Mouse (Mus musculus): ENCODE measurements around the gene Btbd19. TPM values are rescaled to one million over a fixed set of nuclear protein-coding genes. Genes with fewer than 3 reads are reported as not detected.

Gene Btbd19
- 31.9 and 50.6 TPM in 2 replicates for total RNA-seq (2023)

DNA sequence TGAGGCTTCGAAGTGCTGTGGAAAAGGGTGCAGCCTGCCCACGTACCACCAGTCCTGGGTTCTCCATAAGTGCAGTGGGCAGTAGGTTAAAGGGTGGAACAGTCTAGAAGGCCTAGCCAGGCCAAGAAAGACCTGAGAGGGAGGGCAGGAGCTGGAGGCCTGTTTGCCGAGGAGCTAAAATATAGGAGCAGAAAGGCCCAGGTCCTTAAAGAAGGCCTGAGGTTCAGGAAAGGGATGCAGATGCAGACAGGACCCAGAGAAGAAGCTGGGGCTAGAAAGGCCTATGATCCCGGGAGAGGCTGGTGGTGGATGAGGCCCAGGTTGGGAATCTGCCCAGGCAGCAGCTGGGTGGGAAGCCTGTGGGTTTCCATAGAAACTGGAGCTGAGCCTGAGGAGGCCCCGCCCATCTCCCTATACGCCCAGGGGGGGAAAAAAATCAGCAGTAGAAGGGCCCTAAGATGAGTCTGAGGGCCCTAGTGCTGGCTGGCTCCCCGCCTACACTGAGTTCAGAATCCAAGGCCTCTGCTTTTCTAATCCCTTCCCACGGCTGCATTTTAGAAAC lies at the start of gene Btbd19:
Gene Btbd19, minus strand, starts transcription at position 378 of the 562 bp plus-strand sequence.

GRCm38 (mm10) chr4:117155792-117156355 lies 30.3 kb upstream of the Btbd19 start, which contains the start of gene Rps8:
Gene Rps8, minus strand, starts transcription at chr4:117156243.

GRCm38 (mm10) chr4:117133817-117134600 lies 8.5 kb upstream of the Btbd19 start, which contains the start of gene Plk3:
Gene Plk3, minus strand, starts transcription at chr4:117133963.

DNA sequence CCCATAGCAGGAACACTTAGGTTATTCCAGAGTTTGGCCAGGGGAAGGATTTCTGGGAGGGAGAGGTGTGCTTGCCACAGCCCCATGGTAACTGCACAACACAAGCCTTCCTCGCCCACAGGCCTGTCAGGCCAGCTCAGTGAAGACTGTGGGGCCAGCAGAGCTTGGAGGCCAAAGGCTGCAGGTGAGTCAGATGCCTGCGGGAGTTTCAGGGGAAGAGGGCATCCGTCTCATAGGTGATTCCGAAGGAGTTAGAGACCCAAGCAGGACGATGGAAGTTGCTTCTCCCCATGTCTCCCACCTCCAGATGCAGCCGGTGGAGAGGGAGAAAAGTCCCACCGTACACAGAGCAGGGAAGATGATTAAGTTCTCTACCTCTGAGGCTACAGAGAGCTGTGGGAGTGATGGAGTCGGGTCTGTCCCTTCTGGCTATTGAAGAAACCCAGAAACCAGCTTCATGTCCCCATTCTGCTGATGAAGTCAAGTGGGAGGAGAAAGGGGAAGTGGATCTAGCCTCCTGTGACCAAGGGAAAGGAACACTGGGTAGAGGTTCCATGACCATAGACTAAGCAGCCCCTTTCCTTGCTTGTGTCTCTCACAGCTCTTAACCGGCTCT lies 1.3 kb upstream of the Btbd19 start, which contains the start of gene Tctex1d4:
Gene Tctex1d4, plus strand, starts transcription at position 120 of the 616 bp plus-strand sequence.

GRCm38 (mm10) chr4:117095551-117096452 lies 29.7 kb downstream of the Btbd19 start, which contains the start of gene Ptch2:
Gene Ptch2, plus strand, starts transcription at chr4:117096075.

Other genes starting within 250 kb of the Btbd19 start
- not detected in 2 replicates for gene Zswim5, start 248.3 kb downstream of the Btbd19 start, total RNA-seq (2023)
- gene Urod, start 131.3 kb downstream of the Btbd19 start, total RNA-seq (2023), result 30.5 and 44.3 TPM in 2 replicates
- gene Hectd3, start 130.4 kb downstream of the Btbd19 start, total RNA-seq (2023), result 28.2 and 42.0 TPM in 2 replicates
- 2.9 and 3.8 TPM in 2 replicates for gene Eif2b3, start 106.3 kb downstream of the Btbd19 start, total RNA-seq (2023)
- 2.7 and 6.0 TPM in 2 replicates for gene Ptch2, start 29.6 kb downstream of the Btbd19 start, total RNA-seq (2023)
- 0.69 and 1.1 TPM in 2 replicates for gene Tctex1d4, start 1.1 kb upstream of the Btbd19 start, total RNA-seq (2023)
- gene Plk3, start 8.2 kb upstream of the Btbd19 start, total RNA-seq (2023), result 385 and 528 TPM in 2 replicates
- gene Rps8, start 30.5 kb upstream of the Btbd19 start, total RNA-seq (2023), result 525 and 591 TPM in 2 replicates
- 15.8 and 17.1 TPM in 2 replicates for gene Kif2c, start 56.9 kb upstream of the Btbd19 start, total RNA-seq (2023)
- 0.45 and 1.5 TPM in 2 replicates for gene Tmem53, start 126.2 kb upstream of the Btbd19 start, total RNA-seq (2023)
- gene Armh1, start 126.4 kb upstream of the Btbd19 start, total RNA-seq (2023), result not detected in 2 replicates